Mouse (Mus musculus) lung, postnatal 0 days (tissue): ENCODE data around the gene Cxcl3.

Experiments used
- CTCF ChIP-seq: IDR thresholded peaks from 2 replicates; pipeline ENCODE4 v1.5.1; 2016; ENCODE audit warnings: antibody characterized with exemption, mild to moderate bottlenecking
- EP300 ChIP-seq: IDR thresholded peaks from 2 replicates; pipeline ENCODE4 v1.6.1; 2016; ENCODE audit warnings: antibody characterized with exemption, mild to moderate bottlenecking, control low read depth

- TF ChIP-seq CTCF (no peak), EP300 (no peak)
These were observed 47.0 kb downstream of the Cxcl3 start for GRCm38 (mm10) chr5:90832768-90833388.
